In genomic region chr3:108310921-108311341, GRCm38 (mm10) we compare ENCODE assay signal across 17 mouse cellular contexts. TPM values are rescaled to one million over a fixed set of nuclear protein-coding genes. Genes with fewer than 3 reads are reported as not detected.
DNase-seq lines count a peak whose midpoint lies in the region; ATAC-seq and TF ChIP-seq lines count a peak whose summit lies in the region.
"Had no signal": no experiment of that assay in that cellular context is flagged by ENCODE, and none has a peak within 500 bp of the region (broad histone marks: within the 10 kb centered on the region; RNA-seq: fewer than 3 reads in every experiment).

No protein-coding gene starts in this region.

- H3K27me3 ChIP-seq in limb, embryonic 14.5 days (ENCODE audit: control insufficient read depth, insufficient read depth, low read length): no peaks in the 10 kb centered on the region
- H3K27me3 ChIP-seq in midbrain, embryonic 10.5 days (ENCODE audit: low read depth, poor library complexity, severe bottlenecking): no peaks in the 10 kb centered on the region
- H3K27me3 ChIP-seq: embryonic facial prominence, embryonic 15.5 days; limb, embryonic 12.5 days; megakaryocyte, embryonic 14.5 days had no signal

- no peak overlapping the region for H3K4me2 ChIP-seq in limb, embryonic 14.5 days (replicated peaks; ENCODE audit: low read depth, low read length, severe bottlenecking)
- H3K4me2 ChIP-seq: embryonic facial prominence, embryonic 15.5 days; limb, embryonic 12.5 days had no signal

- ATAC-seq in limb, embryonic 14.5 days (ENCODE audit: low FRiP score, low read depth): no peak
- ATAC-seq: intestine, embryonic 16.5 days had no signal

- DNase-seq in gastrocnemius, adult 18-20 months (ENCODE audit: low spot score): peak; percentile 59
- DNase-seq in gastrocnemius, postnatal 10 days: no peak
- DNase-seq in lung, adult 18-20 months: peak; percentile 73 to 81
- DNase-seq in lung, adult 2 months: no peak
- peak; percentile 58 for DNase-seq in limb, embryonic 14.5 days (ENCODE audit: low spot score)
- DNase-seq in midbrain, embryonic 10.5 days (ENCODE audit: low spot score): no peak
- no peak for DNase-seq in right cerebral cortex, postnatal 4 days
- DNase-seq: kidney, postnatal 25 days; thymus, postnatal 25 days had no signal

- H3K9me3 ChIP-seq in limb, embryonic 14.5 days (ENCODE audit: control insufficient read depth, low read length): no peaks in the 10 kb centered on the region
- no peaks in the 10 kb centered on the region for H3K9me3 ChIP-seq in midbrain, embryonic 10.5 days (replicated peaks)
- H3K9me3 ChIP-seq: embryonic facial prominence, embryonic 15.5 days; limb, embryonic 12.5 days; megakaryocyte, embryonic 14.5 days had no signal

- no peak overlapping the region for H3K9ac ChIP-seq in limb, embryonic 14.5 days (ENCODE audit: low read depth, low read length, severe bottlenecking)
- H3K9ac ChIP-seq: embryonic facial prominence, embryonic 15.5 days; limb, embryonic 12.5 days had no signal

- no peak for TF ChIP-seq POLR2A in lung, adult 2 months (IDR thresholded peaks at IDR 0.05; ENCODE audit: borderline replicate concordance, extremely low read depth, low read depth, low read length)
- TF ChIP-seq POLR2A in limb, embryonic 14.5 days (IDR thresholded peaks at IDR 0.05; ENCODE audit: borderline replicate concordance, extremely low read depth, insufficient read depth, insufficient read length): no peak
- no peak for TF ChIP-seq POLR2A in olfactory bulb, adult 2 months (IDR thresholded peaks at IDR 0.05; ENCODE audit: insufficient read depth, low read depth, low read length)

- peaks cover 4% of the 10 kb centered on the region for H3K4me1 ChIP-seq in lung, adult 2 months (ENCODE audit: control insufficient read depth, insufficient read depth, low read length)
- peaks cover 2% of the 10 kb centered on the region; the same call in 1 of the 2 replicates for H3K4me1 ChIP-seq in limb, embryonic 14.5 days (ENCODE audit: control insufficient read depth, insufficient read depth, low read length)
- peaks cover 20% of the 10 kb centered on the region for H3K4me1 ChIP-seq in olfactory bulb, adult 2 months (ENCODE audit: control insufficient read depth, insufficient read depth, low read length)
- H3K4me1 ChIP-seq in midbrain, embryonic 10.5 days: peaks cover 7% of the 10 kb centered on the region; the same call in 1 of the 2 replicates

- no peak overlapping the region for H3K27ac ChIP-seq in limb, embryonic 14.5 days (replicated peaks; ENCODE audit: low read depth, low read length)
- 0 out of 2 replicates have a peak overlapping the region, but pooled peaks have one; percentile 12 for H3K27ac ChIP-seq in olfactory bulb, adult 2 months (ENCODE audit: insufficient read depth, low read depth, low read length)
- no peak overlapping the region for H3K27ac ChIP-seq in midbrain, embryonic 10.5 days (replicated peaks)
- H3K27ac ChIP-seq: embryonic facial prominence, embryonic 15.5 days; limb, embryonic 12.5 days had no signal

- TF ChIP-seq CTCF in lung, adult 2 months (IDR thresholded peaks at IDR 0.05; ENCODE audit: insufficient read depth, low read length): no peak
- no peak for TF ChIP-seq CTCF in olfactory bulb, adult 2 months (IDR thresholded peaks at IDR 0.05; ENCODE audit: insufficient read depth, low read depth, low read length)

- peaks cover 3% of the 10 kb centered on the region; the same call in 1 of the 2 replicates for H3K36me3 ChIP-seq in limb, embryonic 14.5 days (ENCODE audit: control insufficient read depth, insufficient read depth, low read length)
- peaks cover 57% of the 10 kb centered on the region for H3K36me3 ChIP-seq in midbrain, embryonic 10.5 days
- H3K36me3 ChIP-seq: embryonic facial prominence, embryonic 15.5 days had no signal

- H3K4me3 ChIP-seq in lung, adult 2 months (replicated peaks; ENCODE audit: extremely low read depth, low read depth, low read length): no peak overlapping the region
- H3K4me3 ChIP-seq in limb, embryonic 14.5 days (replicated peaks; ENCODE audit: low read length): no peak overlapping the region
- no peak overlapping the region for H3K4me3 ChIP-seq in olfactory bulb, adult 2 months (ENCODE audit: insufficient read depth, low read depth, low read length)
- no peak overlapping the region for H3K4me3 ChIP-seq in midbrain, embryonic 10.5 days
- H3K4me3 ChIP-seq: embryonic facial prominence, embryonic 15.5 days; limb, embryonic 12.5 days; megakaryocyte, embryonic 14.5 days had no signal

RNA-seq across cellular contexts. Expression of gene Sort1, which starts 27.0 kb away (rescaled TPM):
- total RNA-seq in gastrocnemius, adult 18-20 months (2021): 10 to 100 TPM; 41.8 to 46.3 TPM
- 10 to 100 TPM; 57.0 to 59.6 TPM for total RNA-seq in gastrocnemius, postnatal 10 days (2021)
- polyA plus RNA-seq in lung, adult 2 months (2012; rRNA removed): 104 and 141 TPM in 2 replicates
- polyA plus RNA-seq in limb, embryonic 14.5 days (2012; rRNA removed): 30.4 and 35.6 TPM in 2 replicates
- 17.9 and 19.1 TPM in 2 replicates for polyA plus RNA-seq in limb, embryonic 14.5 days (2014; fragmentation: Nextera tagmentation; extraction: Ambion mirVana)
- polyA plus RNA-seq in olfactory bulb, adult 2 months (2012; ENCODE audit: insufficient read depth, insufficient read length, low replicate concordance, missing spikeins): 89.7 TPM in 1 of 2 replicates, not detected in the other
- polyA plus RNA-seq in midbrain, embryonic 10.5 days (2016; fragmentation: Nextera tagmentation; extraction: Ambion mirVana): 10.8 and 15.6 TPM in 2 replicates

RNA-seq across cellular contexts. Expression of gene Mybphl, which starts 53.8 kb away (rescaled TPM):
- not detected for total RNA-seq in gastrocnemius, adult 18-20 months (2021)
- total RNA-seq in gastrocnemius, postnatal 10 days (2021): not detected
- 34.9 and 39.2 TPM in 2 replicates for polyA plus RNA-seq in lung, adult 2 months (2012; rRNA removed)
- not detected in 2 replicates for polyA plus RNA-seq in limb, embryonic 14.5 days (2012; rRNA removed)
- polyA plus RNA-seq in limb, embryonic 14.5 days (2014; fragmentation: Nextera tagmentation; extraction: Ambion mirVana): not detected in 2 replicates
- polyA plus RNA-seq in olfactory bulb, adult 2 months (2012; ENCODE audit: insufficient read depth, insufficient read length, low replicate concordance, missing spikeins): not detected in 2 replicates
- 0.09 TPM in 1 of 2 replicates, not detected in the other for polyA plus RNA-seq in midbrain, embryonic 10.5 days (2016; fragmentation: Nextera tagmentation; extraction: Ambion mirVana)
- total RNA-seq: hematopoietic stem cell, adult 5-6 weeks; monocyte, adult 5-6 weeks had no signal
- polyA plus RNA-seq: intestine, embryonic 16.5 days; limb, embryonic 12.5 days; stomach, embryonic 16.5 days had no signal

RNA-seq across cellular contexts. Expression of gene Psma5, which starts 54.2 kb away (rescaled TPM):
- total RNA-seq in gastrocnemius, adult 18-20 months (2021): 10 to 100 TPM; 50.6 to 56.2 TPM
- 10 to 100 TPM; 94.7 to 96.4 TPM for total RNA-seq in gastrocnemius, postnatal 10 days (2021)
- 22.6 and 37.4 TPM in 2 replicates for polyA plus RNA-seq in lung, adult 2 months (2012; rRNA removed)
- polyA plus RNA-seq in limb, embryonic 14.5 days (2012; rRNA removed): 148 and 177 TPM in 2 replicates
- 301 and 312 TPM in 2 replicates for polyA plus RNA-seq in limb, embryonic 14.5 days (2014; fragmentation: Nextera tagmentation; extraction: Ambion mirVana)
- not detected in 2 replicates for polyA plus RNA-seq in olfactory bulb, adult 2 months (2012; ENCODE audit: insufficient read depth, insufficient read length, low replicate concordance, missing spikeins)
- 299 and 349 TPM in 2 replicates for polyA plus RNA-seq in midbrain, embryonic 10.5 days (2016; fragmentation: Nextera tagmentation; extraction: Ambion mirVana)

Comparison
In these comparisons a context has a peak if more than half of its experiments do, and no peak if none do; other contexts are left out.
1. DNase-seq: peak in gastrocnemius, adult 18-20 months (single experiment), lung, adult 18-20 months (2 of 2) and limb, embryonic 14.5 days (single experiment); none in gastrocnemius, postnatal 10 days (single experiment), lung, adult 2 months (single experiment), midbrain, embryonic 10.5 days (single experiment) and right cerebral cortex, postnatal 4 days (single experiment).
2. RNA of gene Mybphl, which starts 53.8 kb away (polyA plus RNA-seq): 34.9 to 39.2 TPM in lung, adult 2 months; 0.09 TPM in midbrain, embryonic 10.5 days, not detected in limb, embryonic 14.5 days and not detected in olfactory bulb, adult 2 months; every median in the first group is over 10 times any median in the second.